Mouse (Mus musculus): ENCODE results near the gene Pfdn6.
A peak's percentile ranks its signal among the peaks of the same experiment; 100 is the strongest.

The Pfdn6 gene

GRCm38 (mm10) chr17:33940206-33940805, at the start of gene Pfdn6, which contains the start of gene Wdr46:
Pfdn6 (minus strand) TSS chr17:33940343.
Wdr46 (plus strand) TSS chr17:33940660.
- peak; percentile 83 for DNase-seq

DNA sequence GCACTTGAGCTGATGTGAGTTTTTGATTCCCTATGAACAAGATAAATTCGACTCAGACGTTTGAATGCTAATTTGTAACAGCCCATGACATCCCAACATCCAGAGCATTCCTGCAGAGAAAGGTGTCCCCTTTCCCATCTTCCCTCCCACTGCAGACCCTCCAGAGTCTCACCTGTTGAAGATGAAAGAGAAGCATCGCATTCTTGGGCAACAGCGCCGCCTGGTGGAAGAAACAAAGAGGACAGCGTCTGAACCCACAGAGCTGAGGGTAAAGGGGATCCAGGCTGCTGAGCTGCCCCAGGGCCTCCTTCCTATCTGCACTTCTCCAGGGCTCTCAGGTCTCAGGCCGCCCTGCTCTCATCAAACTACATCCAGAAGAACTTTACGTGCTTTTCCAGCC, 42.0 kb upstream of the Pfdn6 start:
- peak; percentile 63 for DNase-seq

- DNase-seq, result peak; percentile 92
Observed at GRCm38 (mm10) chr17:33981192-33981909, 41.2 kb upstream of the Pfdn6 start.

DNA sequence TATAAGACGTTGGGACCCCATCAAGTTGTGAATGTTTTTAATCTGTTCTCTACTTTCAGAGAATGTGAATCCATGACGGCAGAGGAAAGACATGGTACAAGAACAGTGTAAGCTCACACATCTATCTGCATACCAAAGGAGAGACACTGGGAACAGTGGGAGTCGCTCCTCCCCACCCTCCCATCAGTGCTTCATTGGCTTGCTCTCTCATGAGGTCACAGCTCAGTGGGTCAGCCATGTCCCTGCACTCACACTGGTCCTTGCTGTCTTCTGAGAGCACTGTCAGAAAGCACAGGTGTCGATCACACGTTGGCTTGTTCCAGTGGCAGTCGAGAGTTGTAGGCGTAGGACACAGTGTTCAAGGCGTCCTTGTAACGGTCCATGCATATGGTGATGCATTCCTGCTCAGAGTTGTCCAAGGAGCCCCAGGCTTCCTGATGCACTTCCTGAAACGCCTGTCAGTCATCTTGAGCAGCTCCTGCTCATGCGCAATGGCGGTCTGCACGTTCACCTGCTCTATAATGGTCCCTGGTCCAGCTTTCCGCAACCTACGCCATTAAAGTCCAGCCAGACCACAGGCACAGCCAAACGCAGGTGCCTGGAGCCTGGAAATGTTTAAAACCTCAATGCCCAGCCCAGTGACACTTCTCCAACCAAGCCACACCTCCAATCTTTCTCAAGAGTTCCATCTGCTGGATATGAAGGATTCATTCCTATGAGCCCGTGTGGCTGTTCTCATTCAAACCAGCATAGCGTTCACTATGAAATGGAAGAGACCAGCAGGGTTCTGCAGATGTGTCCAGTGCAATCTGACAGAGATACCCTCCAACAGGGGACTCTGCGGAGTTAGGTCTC, 40.3 kb upstream of the Pfdn6 start:
- DNase-seq, result peak; percentile 32

GRCm38 (mm10) chr17:33979512-33980050, 39.4 kb upstream of the Pfdn6 start:
- DNase-seq, result no peak

GRCm38 (mm10) chr17:33978631-33979031, 38.5 kb upstream of the Pfdn6 start:
- peak; percentile 90 for DNase-seq

GRCm38 (mm10) chr17:33977861-33978557, 37.9 kb upstream of the Pfdn6 start:
- peak; percentile 51 for DNase-seq

DNA sequence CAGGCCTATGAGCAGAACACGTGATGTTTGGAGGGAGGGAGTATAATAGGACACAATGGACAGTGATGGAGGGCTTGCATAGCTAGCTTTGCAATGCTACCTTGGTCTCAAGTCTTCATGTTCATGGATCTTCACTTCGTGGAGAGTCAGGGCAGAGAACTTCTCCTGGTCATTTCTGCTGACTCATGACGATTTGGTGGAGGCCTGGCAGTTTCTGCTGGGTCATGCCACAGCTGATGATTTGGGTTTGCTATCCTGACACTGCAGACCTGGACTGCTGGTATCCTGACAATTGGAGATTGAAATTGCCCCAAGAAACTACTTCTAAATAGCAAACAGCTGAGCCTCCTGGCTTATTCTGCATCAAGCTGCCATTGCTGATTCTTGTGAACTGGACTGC, 33.4 kb upstream of the Pfdn6 start:
- DNase-seq, result no peak

DNA sequence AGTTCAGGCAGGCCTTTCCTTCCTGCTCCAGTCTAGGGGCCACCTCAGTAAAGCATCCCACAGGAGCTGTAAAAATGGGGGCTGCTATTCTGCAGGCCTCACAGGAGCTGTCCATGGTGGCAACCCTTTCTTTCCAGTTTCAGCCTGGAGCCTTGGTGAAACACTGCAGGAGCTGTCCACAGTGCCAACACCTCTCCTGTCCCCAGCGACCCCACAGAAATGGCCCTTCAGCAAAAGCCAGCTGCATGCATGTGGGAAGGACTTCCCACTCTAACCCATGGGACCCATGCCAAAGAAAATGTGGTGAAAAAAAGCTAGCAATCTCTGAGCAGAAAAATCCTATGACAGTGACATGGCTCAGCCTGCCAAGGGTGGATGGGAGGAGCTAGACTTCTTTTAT, 32.5 kb upstream of the Pfdn6 start:
- DNase-seq, result no peak

- no peak for DNase-seq
Observed at GRCm38 (mm10) chr17:33969394-33969793, 29.3 kb upstream of the Pfdn6 start.

- DNase-seq, result no peak
Observed at GRCm38 (mm10) chr17:33968927-33969326, 28.8 kb upstream of the Pfdn6 start.

DNA sequence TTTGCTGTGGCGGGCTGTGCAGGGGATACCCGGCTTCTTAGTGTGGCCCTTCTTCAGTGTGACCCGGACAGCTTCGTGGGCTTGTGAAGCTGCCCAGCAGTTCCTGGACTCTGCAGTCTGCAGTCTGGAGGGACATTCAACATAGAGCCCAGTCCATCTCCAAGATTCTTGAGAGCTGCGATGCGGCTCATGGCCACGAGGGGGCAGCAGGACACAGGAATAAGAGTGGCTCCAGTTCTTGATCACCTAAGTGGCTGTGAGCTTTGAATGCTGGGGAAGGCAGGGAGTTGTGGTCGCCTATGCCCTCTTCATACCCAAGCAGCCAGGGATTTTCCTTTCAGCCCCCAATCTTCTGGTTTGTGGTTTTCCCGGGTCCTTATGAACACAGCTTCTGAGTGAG, 28.3 kb upstream of the Pfdn6 start:
- peak; percentile 65 for DNase-seq

- DNase-seq, result no peak
Observed at GRCm38 (mm10) chr17:33965846-33966550, 25.9 kb upstream of the Pfdn6 start.

DNA sequence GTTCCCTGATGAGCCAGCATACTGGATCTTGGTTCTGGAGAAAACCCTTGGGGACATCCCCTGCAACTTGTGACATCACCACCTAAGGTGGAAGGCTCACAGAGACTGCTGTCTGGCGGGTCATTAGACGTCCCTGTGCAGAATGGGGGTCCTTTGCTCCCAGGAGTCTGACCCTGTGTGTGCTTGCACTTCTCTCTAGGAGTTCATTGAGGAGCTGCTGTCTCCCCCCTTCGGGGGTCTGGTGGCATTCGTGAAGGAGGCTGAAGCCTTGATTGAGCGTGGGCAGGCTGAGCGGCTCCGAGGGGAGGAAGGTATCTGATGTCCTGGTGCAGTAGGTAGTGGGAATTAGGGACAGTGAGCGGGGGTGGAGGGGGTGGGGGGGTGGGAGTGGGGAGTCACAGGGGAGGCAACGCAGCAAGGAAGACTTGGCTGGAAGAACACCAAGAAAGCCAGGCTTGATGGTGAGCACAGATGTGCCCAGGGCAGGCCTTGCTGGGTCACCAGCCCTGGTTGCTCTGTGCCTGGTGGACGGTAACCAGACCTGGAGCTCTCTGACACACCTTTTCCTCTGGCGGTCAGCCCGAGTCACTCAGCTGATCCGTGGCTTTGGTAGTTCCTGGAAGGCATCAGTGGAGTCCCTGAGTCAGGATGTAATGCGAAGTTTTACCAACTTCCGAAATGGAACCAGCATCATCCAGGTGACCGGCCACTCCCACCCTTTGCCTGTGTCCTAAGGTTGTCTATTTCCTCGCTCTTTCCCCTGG, 25.1 kb upstream of the Pfdn6 start:
- no peak for DNase-seq

GRCm38 (mm10) chr17:33962876-33963275, 22.7 kb upstream of the Pfdn6 start:
- DNase-seq, result no peak

GRCm38 (mm10) chr17:33959948-33960347, 19.8 kb upstream of the Pfdn6 start:
- DNase-seq, result no peak

GRCm38 (mm10) chr17:33959135-33959534, 19.0 kb upstream of the Pfdn6 start:
- DNase-seq, result no peak

DNA sequence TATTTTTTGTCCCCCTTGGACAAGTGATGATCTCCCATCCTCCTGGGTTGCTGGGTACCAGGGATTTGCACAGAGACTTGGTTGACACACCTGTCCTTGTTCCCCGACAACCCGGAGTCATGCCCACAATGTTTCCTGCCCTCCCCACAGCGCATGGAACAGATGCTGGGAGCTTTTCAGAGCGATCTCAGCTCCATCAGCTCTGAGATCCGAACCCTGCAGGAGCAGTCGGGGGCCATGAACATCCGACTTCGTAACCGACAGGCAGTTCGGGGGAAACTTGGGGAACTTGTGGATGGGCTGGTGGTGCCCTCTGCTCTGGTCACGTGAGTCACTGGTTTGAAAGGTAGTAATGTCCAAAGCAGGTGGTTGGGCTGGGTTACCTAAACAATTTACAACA, 18.3 kb upstream of the Pfdn6 start:
- DNase-seq, result no peak

DNA sequence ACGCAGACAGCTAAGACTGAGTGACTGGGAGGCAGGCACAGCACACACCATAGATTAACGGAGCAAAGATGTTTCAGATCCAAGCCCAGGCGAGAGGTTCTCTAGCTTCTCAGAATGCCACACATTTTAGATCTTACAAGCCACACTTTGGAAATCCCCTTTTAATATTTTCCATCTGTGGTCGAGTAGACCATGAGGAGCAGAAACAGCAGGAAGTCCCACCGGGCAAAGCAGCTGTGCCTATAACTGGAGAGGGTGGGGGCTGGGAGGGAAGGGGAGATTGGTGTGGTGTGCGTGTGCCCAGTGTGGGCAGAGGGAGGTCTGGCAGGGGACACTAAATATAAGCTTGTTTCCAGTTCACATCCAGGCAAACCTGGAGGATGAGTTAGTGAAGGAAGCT, 17.4 kb upstream of the Pfdn6 start:
- no peak for DNase-seq

DNA sequence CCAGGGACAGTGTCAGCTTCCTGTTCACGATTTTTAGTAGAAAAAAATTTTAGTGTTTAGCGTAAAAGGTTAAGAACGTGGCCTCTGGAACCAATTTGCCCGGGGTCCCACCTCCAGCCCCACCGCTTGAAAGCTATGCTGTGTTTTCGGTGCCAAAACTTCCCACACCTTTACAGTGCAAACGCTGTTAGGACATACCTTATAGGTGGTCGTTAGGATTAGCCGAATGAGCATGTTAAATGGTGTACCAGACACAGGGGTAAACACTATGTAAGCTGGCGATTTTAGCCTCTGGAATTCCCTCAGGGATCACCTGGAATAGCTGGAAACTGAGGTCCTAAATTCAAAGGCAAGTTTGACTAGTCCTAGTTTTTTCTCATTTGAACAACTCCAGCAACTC, 16.2 kb upstream of the Pfdn6 start:
- no peak for DNase-seq

- DNase-seq, result peak; percentile 98
Observed at GRCm38 (mm10) chr17:33955555-33956214, 15.5 kb upstream of the Pfdn6 start, which contains the start of the genes Vps52 and Rps18. Vps52 (plus strand) TSS chr17:33955812. Rps18 (minus strand) TSS chr17:33956001.
